Mouse (Mus musculus) thymus, adult 2 months (tissue): ENCODE measurements at regions not wholly inside any gene's neighbourhood (a gene's known extent, or its start where the extent isn't known, plus 50 kb on each side); places are given as distances from the start of the nearest gene placed in this dataset.

Experiments
- CTCF ChIP-seq: fragments of 200-500 bp; IDR thresholded peaks from 2 replicates; pipeline ENCODE4 v1.5.1; 2012; ENCODE audit warnings: mild to moderate bottlenecking, control low read depth, low read length, moderate library complexity, borderline replicate concordance; ENCODE audit not compliant: control insufficient read depth, poor library complexity, insufficient read depth; ENCODE audit errors: extremely low read depth
- POLR2A ChIP-seq: fragments of 200-500 bp; IDR thresholded peaks from 2 replicates; pipeline ENCODE4 v1.6.1; 2012; ENCODE audit warnings: mild to moderate bottlenecking, low read length, control low read depth, moderate library complexity; ENCODE audit not compliant: control insufficient read depth, poor library complexity, insufficient read depth; ENCODE audit errors: extremely low read depth

DNA sequence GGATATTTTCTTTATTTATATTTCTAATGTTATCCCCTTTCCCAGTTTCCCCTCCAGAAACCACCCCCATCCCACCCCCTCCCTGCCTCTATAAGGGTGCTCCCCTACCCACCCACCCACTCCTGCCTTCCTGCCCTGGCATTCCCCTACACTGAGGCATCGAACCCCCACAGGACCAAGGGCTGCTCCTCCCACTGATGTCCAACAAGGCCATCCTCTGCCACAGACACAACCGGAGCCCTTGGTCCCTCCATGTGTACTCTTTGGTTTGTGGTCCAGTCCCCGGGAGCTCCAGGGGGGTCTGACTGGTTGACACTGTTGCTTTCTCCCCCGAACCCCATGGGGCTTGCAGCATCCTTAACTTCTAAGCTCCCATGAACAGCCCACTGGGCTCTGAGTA, 688.4 kb downstream of the Basp1 start:
- TF ChIP-seq POLR2A = no peak
- TF ChIP-seq CTCF = no peak
